ENCODE assay signal across 8 mouse cellular contexts in the genomic region with DNA sequence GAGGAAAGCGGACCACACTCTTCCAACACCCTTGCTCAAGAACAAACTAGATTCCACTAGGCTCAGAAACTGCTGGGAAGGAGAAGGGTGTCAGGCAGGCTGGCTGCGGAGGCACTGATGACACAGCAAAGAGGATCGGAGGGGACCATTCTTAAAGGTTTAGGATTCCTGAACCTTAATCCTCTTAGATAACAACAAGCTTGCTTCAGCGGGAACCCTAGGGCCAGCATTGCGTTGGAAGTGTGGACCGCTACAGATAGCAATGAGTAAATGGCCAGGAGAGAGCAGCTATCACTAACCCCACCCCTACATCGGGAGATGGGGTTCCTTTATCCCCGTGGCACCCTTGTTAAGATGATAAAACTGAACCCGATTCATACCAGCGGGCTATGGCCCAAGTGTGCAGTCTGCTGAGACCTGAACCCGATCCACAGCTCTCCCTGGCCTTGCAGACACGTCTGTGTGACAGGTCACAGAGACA. TPM values are rescaled to one million over a fixed set of nuclear protein-coding genes. Genes with fewer than 3 reads are reported as not detected.
DNase-seq lines count a peak whose midpoint lies in the region; ATAC-seq lines count a peak whose summit lies in the region.

No protein-coding gene starts in this region.

- no peaks in the 10 kb centered on the region for H3K9me3 ChIP-seq in lung, embryonic 15.5 days
- no peaks in the 10 kb centered on the region for H3K9me3 ChIP-seq in erythroblast, embryonic 14.5 days (ENCODE audit: control insufficient read depth, low read length)

- peak overlapping the region; percentile 35 for H3K27ac ChIP-seq in lung, embryonic 15.5 days

- no peak for DNase-seq in lung, postnatal 4 days
- peak; percentile 85 for DNase-seq in liver
- peak; percentile 58 to 68 for DNase-seq in spleen, postnatal 10 days (ENCODE audit: low spot score in 2 of 2)
- no peak for DNase-seq in ovary, postnatal 14 days (ENCODE audit: low spot score)
- DNase-seq in left cerebral cortex, adult 8-10 months (ENCODE audit: low spot score in 2 of 2), result no peak
- no peak for DNase-seq in kidney, postnatal 25 days

- peak; percentile 39 for ATAC-seq in lung, embryonic 15.5 days (ENCODE audit: borderline replicate concordance, extremely low read depth, low FRiP score, low TSS enrichment)

- 18% methylated on average over 12 of the region's 12 CpGs for WGBS in lung, embryonic 15.5 days

- peak overlapping the region; percentile 39 for H3K4me3 ChIP-seq in lung, embryonic 15.5 days
- H3K4me3 ChIP-seq in erythroblast, embryonic 14.5 days (replicated peaks), result peak overlapping the region; percentile 61

- H3K4me2 ChIP-seq in lung, embryonic 15.5 days, result peak overlapping the region; percentile 59

- peaks cover 29% of the 10 kb centered on the region for H3K4me1 ChIP-seq in lung, embryonic 15.5 days
- H3K4me1 ChIP-seq in erythroblast, embryonic 14.5 days (ENCODE audit: control insufficient read depth), result peaks cover 47% of the 10 kb centered on the region

- no peaks in the 10 kb centered on the region for H3K36me3 ChIP-seq in lung, embryonic 15.5 days
- H3K36me3 ChIP-seq in erythroblast, embryonic 14.5 days (ENCODE audit: control insufficient read depth), result no peaks in the 10 kb centered on the region

- no peaks in the 10 kb centered on the region for H3K27me3 ChIP-seq in lung, embryonic 15.5 days
- H3K27me3 ChIP-seq in erythroblast, embryonic 14.5 days (ENCODE audit: control insufficient read depth), result no peaks in the 10 kb centered on the region

- peak overlapping the region; percentile 36 for H3K9ac ChIP-seq in lung, embryonic 15.5 days

RNA-seq across cellular contexts. Expression of a gene that starts 22.3 kb away (rescaled TPM):
- 0.05 TPM in 1 of 2 replicates, not detected in the other for polyA plus RNA-seq in lung, embryonic 15.5 days (2015; fragmentation: Nextera tagmentation; extraction: Ambion mirVana)
- polyA plus RNA-seq in erythroblast, embryonic 14.5 days (2012), result not detected in 2 replicates
- 1 to 10 TPM; 2.4 to 4.3 (median 3.3) TPM for total RNA-seq in left cerebral cortex, adult 8-10 months (2022)

RNA-seq across cellular contexts. Expression of a gene that starts 33.0 kb away (rescaled TPM):
- polyA plus RNA-seq in lung, embryonic 15.5 days (2015; fragmentation: Nextera tagmentation; extraction: Ambion mirVana), result 81.8 and 83.7 TPM in 2 replicates
- 0.92 and 1.3 TPM in 2 replicates for polyA plus RNA-seq in erythroblast, embryonic 14.5 days (2012)
- 10 to 100 TPM; 47.3 to 65.0 (median 57.2) TPM for total RNA-seq in left cerebral cortex, adult 8-10 months (2022)

RNA-seq across cellular contexts. Expression of a gene that starts 38.2 kb away (rescaled TPM):
- polyA plus RNA-seq in lung, embryonic 15.5 days (2015; fragmentation: Nextera tagmentation; extraction: Ambion mirVana), result 0.15 TPM in 1 of 2 replicates, not detected in the other
- polyA plus RNA-seq in erythroblast, embryonic 14.5 days (2012), result not detected in 2 replicates
- under 1 TPM in 2 of 4 experiments, not detected in 2; 0.21 TPM for total RNA-seq in left cerebral cortex, adult 8-10 months (2022)

Comparison
In these comparisons a context has a peak if more than half of its experiments do, and no peak if none do; other contexts are left out.
1. DNase-seq: peak in liver (single experiment) and spleen, postnatal 10 days (2 of 2); none in lung, postnatal 4 days (0 of 2), ovary, postnatal 14 days (single experiment), left cerebral cortex, adult 8-10 months (0 of 2) and kidney, postnatal 25 days (0 of 2).
2. RNA of a gene that starts 33.0 kb away (polyA plus RNA-seq): 81.8 to 83.7 TPM in lung, embryonic 15.5 days; 0.92 to 1.3 TPM in erythroblast, embryonic 14.5 days; every median in the first group is over 10 times any median in the second.